Mouse (Mus musculus): ENCODE results near the gene Ear6.
"Not testable (repeated sequence)": the region's sequence is repeated elsewhere in the genome, so short reads cannot be mapped to it uniquely, and the experiment has no call there.

Ear6 gene

DNA sequence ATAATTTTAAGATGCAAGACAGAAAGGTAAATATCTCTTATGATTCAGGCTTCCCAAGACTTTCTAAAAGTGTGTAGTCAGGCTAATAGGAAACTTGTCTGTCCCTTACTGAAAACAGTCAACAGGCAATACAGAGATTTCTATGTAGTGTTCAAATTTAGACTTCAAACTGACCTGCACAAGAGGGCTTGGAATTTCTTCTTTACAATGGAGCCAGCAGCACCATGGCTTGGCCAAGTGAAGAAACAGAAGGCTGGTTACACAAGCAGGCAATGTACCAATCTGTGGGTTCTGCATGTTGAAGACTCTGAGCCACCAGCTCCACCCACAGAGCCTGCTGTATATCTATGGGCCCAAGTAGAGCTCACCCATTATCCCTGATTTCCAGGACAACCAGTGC lies at the start of gene Ear6:
Ear6 (plus strand) TSS at position 301 of the 400 bp plus-strand sequence.
- no peak for DNase-seq (ENCODE audit: low spot score)

DNA sequence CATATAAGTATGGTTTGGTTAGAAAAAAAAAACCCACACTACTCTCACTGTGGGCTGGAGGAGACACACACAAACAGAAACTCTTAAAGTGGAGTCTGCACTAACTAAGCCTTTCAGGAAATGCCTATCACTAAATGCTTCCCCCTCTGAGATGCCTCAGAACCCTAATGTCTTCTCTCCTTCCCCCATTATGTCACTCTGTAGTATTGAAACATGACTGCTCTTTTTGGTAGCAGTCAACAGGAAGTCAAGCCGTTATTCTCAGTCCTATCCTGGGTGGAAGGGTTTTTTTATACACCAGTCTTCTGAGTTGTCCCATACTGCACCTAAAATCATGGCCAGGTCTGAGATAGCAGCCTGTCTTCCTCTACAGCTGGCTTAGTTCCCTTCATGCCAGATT lies 26.9 kb upstream of the Ear6 start:
- no peak for DNase-seq (ENCODE audit: low spot score)

DNA sequence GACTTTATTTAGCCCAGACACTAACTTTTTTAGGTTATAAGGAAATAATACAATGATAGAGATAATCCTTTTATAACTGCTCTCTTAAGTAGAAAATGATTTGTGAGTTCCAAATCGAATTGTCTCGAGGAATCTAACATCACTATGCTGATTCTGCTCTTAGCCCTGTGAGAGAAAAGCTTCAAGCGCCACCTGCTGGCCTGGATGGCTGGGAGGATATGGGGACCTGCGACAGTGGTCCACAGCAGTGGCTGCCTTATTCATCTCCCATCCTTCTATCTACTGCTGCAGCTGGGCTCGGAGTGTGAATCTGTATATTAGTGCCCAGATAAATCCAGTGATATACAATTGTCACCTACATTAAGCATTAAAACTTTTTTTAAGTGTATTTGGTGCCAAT lies 25.7 kb upstream of the Ear6 start:
- DNase-seq (ENCODE audit: low spot score): not testable (repeated sequence)

GRCm38 (mm10) chr14:51829188-51829587 lies 24.3 kb upstream of the Ear6 start:
- no peak for DNase-seq (ENCODE audit: low spot score)

GRCm38 (mm10) chr14:51838480-51838879 lies 15.0 kb upstream of the Ear6 start:
- not testable (repeated sequence) for DNase-seq (ENCODE audit: low spot score)

- DNase-seq (ENCODE audit: low spot score): no peak
Measured at GRCm38 (mm10) chr14:51842250-51842649, 11.2 kb upstream of the Ear6 start.

GRCm38 (mm10) chr14:51842781-51843180 lies 10.7 kb upstream of the Ear6 start:
- no peak for DNase-seq (ENCODE audit: low spot score)

GRCm38 (mm10) chr14:51843882-51844281 lies 9.6 kb upstream of the Ear6 start:
- DNase-seq (ENCODE audit: low spot score): no peak

DNA sequence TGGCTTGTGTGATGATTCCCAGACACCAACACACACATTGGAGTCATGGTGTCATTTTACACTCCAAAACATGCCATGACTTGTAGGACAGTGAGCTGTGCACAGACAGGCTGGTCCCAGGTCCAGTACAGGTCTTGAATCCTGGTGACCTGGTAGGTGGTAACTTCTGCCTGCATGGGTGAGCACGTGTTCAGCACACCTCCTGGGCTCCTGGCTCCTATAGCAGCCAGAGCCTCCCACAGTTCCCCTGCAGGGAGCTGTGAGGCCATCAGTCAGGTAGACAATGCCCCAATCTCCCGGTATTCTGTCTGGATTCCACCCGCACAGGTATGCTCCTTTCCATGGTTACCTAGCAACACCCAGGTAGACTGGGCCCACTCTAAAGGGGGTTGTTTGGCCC lies 6.9 kb upstream of the Ear6 start:
- no peak for DNase-seq (ENCODE audit: low spot score)

GRCm38 (mm10) chr14:51851006-51851405 lies 2.5 kb upstream of the Ear6 start:
- not testable (repeated sequence) for DNase-seq (ENCODE audit: low spot score)

DNA sequence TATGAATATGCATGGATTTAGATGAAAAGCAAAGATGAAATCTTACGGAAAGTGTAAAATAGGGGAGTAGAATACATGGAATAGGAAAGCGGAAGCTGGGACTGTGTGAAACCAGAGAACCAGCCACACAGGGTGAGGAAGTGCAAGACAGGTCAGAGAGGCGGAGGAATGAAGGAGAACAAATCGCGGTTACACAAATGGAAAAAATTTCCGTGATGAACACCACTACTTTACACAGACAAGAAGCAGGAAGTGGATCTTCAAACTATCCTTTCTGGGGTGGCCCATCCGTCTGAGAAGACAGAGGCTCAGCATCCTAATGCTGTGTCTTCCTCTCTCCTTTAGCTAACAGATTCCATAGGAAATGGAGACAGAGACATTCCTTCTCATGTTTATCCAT lies 1.8 kb downstream of the Ear6 start:
- not testable (repeated sequence) for DNase-seq (ENCODE audit: low spot score)

DNA sequence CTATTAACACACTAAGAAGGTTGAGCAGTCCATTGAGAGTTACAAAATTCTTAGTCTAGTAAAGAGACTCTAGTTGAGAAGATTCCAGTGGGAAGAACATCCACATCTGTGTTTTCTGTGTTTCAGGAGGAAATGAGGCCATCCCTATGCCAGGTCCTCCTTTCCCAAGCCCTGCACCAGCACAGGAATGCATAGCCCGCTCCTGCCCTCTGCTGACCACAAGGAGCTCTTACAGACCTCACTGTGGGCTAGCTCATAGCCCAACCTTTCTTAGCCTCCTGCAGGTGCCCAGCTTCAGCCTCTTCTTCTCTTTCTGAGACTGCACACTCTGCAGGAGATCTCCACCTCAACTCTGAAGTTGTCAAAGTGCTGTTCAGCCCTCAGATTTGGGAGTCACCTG lies 10.1 kb downstream of the Ear6 start:
- DNase-seq (ENCODE audit: low spot score): not testable (repeated sequence)

DNA sequence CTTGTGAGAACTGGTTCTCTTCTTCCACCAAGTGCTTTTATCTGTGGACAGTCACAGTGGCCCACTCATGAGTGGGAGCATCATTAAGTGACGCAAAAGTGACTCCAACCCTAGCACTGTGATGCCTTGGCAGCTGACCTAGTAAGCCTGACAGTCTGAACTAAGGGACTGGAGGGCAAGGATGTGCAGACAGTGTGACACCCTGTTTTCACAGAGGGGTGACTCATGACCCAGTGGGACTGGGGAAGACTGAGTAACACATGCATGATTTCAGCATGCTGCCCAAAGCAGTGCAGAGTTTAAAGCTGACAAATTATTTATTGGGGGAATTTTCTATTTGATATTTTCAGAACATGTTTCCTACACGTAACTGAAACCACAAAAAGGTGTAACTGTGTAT lies 17.3 kb downstream of the Ear6 start:
- DNase-seq (ENCODE audit: low spot score): no peak

- no peak for DNase-seq (ENCODE audit: low spot score)
Measured at GRCm38 (mm10) chr14:51871741-51872140, 18.2 kb downstream of the Ear6 start.

DNA sequence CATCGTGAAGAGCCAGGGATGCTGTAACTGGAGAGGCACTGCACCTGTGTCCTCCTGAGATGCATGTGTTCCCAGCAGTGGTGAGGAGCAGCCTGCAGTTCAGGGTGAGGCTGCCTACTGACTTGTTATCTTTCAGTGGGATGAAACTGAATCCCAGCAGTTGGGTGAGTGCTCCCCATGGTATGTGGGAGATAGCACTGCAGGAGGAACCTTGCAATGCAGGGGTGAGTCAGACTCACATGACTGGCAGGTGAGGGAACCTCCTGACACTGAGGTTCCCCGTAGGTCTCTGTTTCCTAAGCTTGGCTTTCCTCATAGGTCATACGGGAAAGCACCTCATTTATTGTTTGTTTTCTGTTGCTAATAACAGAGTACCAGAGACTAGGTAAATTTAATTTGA lies 24.0 kb downstream of the Ear6 start:
- DNase-seq (ENCODE audit: low spot score): no peak

GRCm38 (mm10) chr14:51883527-51884030 lies 30.1 kb downstream of the Ear6 start:
- DNase-seq (ENCODE audit: low spot score): peak; percentile 53

DNA sequence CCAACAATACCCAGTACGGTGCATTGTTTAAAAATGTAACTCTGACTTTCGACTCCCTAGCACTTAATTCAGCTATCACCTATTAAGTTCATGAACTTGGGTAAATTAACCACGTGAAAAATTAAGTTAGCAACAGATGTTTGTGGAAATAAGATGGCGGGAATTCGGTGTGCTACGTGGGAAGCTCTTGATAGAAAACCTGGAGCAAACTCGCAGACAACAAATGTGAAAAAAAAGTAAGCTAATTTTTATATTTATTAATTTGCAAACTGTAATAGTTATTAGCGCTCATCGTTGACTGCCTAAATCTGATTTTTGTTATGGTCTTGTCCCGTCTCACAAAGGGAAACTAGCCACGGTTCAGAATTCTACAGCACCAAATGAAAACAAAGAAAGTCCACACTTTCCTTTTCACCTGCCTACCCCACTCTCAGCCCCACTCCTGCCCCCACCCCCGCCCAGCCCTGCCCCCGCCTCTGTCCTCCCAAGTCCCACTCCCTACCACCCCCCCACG lies 30.6 kb downstream of the Ear6 start:
- no peak for DNase-seq (ENCODE audit: low spot score)

DNA sequence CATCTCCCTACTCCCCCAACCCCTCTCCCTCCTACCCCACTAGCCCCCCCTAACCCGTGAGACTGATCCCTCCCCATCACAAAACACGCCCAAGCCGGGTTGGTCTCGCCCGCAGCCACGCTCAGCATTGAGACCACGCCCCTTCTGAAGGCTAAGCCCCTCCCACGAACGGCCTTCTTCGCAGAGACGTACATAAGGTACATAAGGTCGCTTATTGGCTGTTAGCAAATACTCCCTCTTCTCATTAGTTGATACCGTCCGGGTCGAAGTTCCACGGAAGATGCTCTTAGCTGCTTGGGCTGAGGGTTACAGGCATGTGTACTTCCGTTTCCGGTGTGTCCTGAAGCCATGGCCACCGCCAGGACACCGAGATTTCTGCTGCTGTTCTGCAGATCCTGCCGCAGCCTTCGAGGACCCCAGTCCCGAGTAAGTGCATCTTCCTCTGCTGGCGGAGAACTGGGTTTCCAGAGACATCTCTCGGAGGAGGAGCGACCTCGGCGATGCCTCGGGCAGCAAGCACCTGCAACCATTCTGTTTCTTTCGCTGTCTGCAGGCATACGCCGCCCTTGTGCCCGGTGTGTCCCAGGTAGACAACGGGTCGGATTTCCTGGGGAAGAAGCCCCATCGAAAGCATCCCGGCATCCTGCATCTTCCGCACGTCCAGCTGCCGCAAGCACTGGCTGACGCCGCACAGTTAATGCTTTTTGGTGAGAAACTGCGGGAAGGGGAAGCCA lies 31.3 kb downstream of the Ear6 start, which contains the start of gene Mettl17:
Mettl17 (plus strand) TSS at position 245 of the 734 bp plus-strand sequence.
- peak; percentile 80 for DNase-seq (ENCODE audit: low spot score)

- DNase-seq (ENCODE audit: low spot score): no peak
Measured at GRCm38 (mm10) chr14:51886051-51886450, 32.6 kb downstream of the Ear6 start.

DNA sequence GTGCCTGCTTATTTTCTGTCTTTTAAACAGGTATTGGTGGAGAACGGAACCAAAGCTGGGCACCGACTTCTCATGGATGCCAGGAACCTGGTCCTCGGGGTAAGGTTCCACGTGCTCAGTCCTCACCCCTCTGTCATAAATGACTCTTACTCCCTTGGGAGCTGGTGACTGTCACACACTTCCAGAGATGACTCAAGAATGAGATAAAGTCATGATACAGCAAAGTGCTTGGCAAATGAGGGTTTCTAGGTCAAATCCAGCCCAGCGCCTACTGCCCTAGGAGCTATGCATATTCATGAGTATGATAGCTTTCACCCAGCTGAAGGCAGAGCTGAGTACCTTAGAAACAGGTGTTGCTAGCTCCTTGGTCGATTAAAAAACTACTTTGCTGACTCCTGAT lies 36.3 kb downstream of the Ear6 start:
- no peak for DNase-seq (ENCODE audit: low spot score)

DNA sequence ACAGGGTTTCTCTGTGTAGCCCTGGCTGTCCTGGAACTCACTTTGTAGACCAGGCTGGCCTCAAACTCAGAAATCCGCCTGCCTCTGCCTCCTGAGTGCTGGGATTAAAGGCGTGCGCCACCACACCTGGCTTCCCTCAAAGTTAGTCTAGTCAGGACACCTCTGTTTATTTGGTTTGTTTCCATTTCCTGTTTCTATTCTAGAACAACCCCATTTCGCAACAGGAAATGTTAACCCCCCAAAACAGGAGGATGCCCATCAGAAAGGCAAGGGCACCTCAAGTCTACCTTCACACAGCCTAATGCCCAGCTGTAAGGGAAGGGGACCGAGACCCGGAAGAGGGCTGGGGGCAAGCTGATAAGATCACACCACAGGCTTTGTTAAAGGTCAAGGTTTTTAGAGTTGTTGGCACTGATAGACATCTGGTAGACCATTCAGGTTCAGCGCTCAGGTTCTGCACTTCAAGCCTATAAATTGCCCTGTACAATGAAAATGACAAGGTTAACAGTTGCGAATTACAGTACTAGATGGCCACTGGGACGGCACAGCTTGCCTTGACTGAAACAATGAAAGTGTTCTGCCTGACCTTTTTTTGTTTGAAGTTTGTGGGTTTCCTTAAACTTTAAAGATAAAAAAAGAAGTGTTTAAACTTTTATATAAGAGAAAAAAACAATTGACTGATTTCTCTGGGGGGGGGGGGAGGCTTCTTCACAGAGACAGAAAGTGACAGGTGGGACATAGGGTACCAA lies 38.9 kb downstream of the Ear6 start, which contains the start of gene Slc39a2:
Slc39a2 (plus strand) TSS at position 699 of the 749 bp plus-strand sequence.
- DNase-seq (ENCODE audit: low spot score): no peak

DNA sequence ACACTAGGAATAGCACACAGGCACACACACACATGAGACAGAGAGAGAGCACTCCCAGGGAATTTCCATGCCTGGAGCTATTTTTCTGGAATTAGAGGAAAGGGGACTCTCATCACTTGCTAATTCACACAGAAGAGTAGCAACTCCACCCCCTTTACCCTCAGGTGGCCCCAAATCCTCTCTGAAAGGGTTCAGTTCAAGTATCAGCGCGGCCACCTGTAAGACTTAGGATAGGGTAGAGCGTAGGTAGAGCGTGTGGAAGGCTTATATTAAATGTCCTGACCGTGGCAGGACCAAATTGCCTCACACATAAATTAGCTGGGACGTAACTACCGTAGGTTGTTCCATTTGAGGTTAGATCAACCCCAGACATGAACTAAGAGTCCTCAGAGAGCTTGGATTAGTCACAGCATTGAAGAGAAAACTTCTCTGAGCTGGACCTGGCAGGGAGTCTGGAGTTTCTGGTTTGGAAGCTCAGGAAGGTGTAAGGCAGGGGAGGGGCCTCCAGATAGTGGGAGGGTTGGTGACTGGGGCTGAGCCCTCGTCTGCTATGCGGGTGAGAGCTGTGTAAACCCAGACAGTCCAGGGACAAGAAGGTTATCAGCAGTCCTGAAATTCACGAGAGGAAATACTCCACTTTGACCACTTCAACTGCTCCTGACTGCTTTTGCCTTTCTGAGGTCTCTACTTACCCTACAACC lies 39.7 kb downstream of the Ear6 start:
- no peak for DNase-seq (ENCODE audit: low spot score)

Data from urinary bladder, postnatal 10 days (tissue).